Mouse (Mus musculus) bone marrow, adult 2 months (tissue): Measurements from ENCODE around the gene Cdc42bpb.

Experiments used
- CTCF ChIP-seq: fragments of 200-500 bp; IDR thresholded peaks from 2 replicates; pipeline ENCODE4 v1.5.1; 2011; ENCODE audit warnings: low read length, control low read depth; ENCODE audit not compliant: control insufficient read depth, insufficient read depth
- POLR2A ChIP-seq: fragments of 200-500 bp; IDR thresholded peaks from 2 replicates; pipeline ENCODE4 v1.6.1; 2011; ENCODE audit warnings: low read depth, mild to moderate bottlenecking, control low read depth, low read length, borderline replicate concordance; ENCODE audit not compliant: control insufficient read depth

DNA sequence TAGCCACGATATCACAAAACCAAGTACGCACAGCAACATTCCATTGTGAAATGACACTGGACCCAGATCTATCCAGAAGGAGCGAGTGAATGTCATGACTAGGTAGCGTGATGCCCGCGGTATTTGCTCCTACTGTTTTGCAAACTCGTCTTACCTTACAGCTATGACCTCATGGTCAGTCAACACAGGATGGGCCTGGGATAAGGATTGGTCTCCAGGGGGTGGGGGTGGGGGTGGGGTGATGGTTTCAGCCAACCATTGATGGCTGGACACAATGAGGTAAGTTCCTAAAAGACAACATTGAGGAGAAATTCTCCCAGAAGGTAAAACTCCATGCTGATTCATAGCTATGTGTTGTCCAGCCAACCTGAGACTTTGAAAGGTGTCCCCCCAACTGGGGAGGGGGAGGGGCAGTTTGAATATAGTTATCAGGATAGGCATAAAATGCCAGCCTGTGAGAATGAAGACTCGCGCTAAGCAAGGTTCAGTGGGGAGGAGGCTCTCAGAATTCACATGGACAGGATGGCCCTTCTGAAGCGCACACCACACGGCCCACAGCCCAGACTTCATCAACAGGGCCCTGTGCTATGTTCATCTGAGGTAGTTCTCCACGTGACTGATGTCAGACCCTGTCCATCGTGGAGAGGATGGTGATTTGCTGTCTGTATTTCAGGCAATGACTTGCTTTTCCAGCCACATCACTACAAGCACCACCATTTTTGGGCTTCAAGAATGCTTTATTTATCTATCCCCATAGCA is 8.5 kb upstream of the Cdc42bpb start:
- no peak for TF ChIP-seq CTCF
- no peak for TF ChIP-seq POLR2A
